Mouse (Mus musculus) gastrocnemius, adult 2 months (tissue): Measurements from ENCODE around the gene Sh3pxd2a. TPM values are rescaled to one million over a fixed set of nuclear protein-coding genes. Genes with fewer than 3 reads are reported as not detected.

Experiments
- DNase-seq: peaks from one replicate; pipeline ENCODE4 v3.0.0; 2022
- H3K27ac ChIP-seq: fragments of 200-600 bp; 2 replicates; pipeline ENCODE4 v1.8.1; 2022; ENCODE audit warnings: mild to moderate bottlenecking
- H3K4me3 ChIP-seq: fragments of 200-600 bp; 2 replicates; pipeline ENCODE4 v1.8.1; 2022; ENCODE audit warnings: mild to moderate bottlenecking, moderate library complexity
- CTCF ChIP-seq: fragments of 200-600 bp; IDR thresholded peaks from 2 replicates; pipeline ENCODE4 v1.8.1; 2022; ENCODE audit warnings: antibody characterized with exemption, mild to moderate bottlenecking, moderate library complexity
- intact Hi-C: fragments of 180-260 bp; cut with DNase I; formaldehyde crosslinking; loops from one replicate; pipeline ENCODE4 v1.15.1; 2025
- total RNA-seq, 2 experiments: library from RNA; stranded (reverse); gene quantifications; 2 replicates each; pipeline ENCODE4 v1.2.3; 2021

Gene Sh3pxd2a
- total RNA-seq, 2 experiments from 2014 or later = 37.7 to 44.7 TPM

GRCm38 (mm10) chr19:47451476-47452113, 12.6 kb downstream of the Sh3pxd2a start:
- H3K27ac ChIP-seq = peak overlapping the region; percentile 91
- no peak overlapping the region; the same call in 1 of the 2 replicates for H3K4me3 ChIP-seq
- peak; percentile 35 for DNase-seq
- no peak for TF ChIP-seq CTCF
- intact Hi-C loops = no loop called here

- intact Hi-C loops = no loop called here
- DNase-seq = peak; percentile 84
- TF ChIP-seq CTCF = peak; percentile 23; the same call in 1 of the 2 replicates
- Histone ChIP-seq H3K27ac (peak overlapping the region; percentile 91), H3K4me3 (no peak overlapping the region)
Measured at GRCm38 (mm10) chr19:47450261-47451137, 13.7 kb downstream of the Sh3pxd2a start.

GRCm38 (mm10) chr19:47449513-47450227, 14.5 kb downstream of the Sh3pxd2a start:
- peak; percentile 16 for DNase-seq
- Histone ChIP-seq H3K27ac (peak overlapping the region; percentile 91), H3K4me3 (no peak overlapping the region)
- intact Hi-C loops = no loop called here
- TF ChIP-seq CTCF = no peak

- TF ChIP-seq CTCF = no peak
- no peak overlapping the region for H3K4me3 ChIP-seq
- intact Hi-C loops = no loop called here
- H3K27ac ChIP-seq = peak overlapping the region; percentile 91
- peak; percentile 71 for DNase-seq
Measured at GRCm38 (mm10) chr19:47448618-47449151, 15.5 kb downstream of the Sh3pxd2a start.

GRCm38 (mm10) chr19:47446841-47447365, 17.3 kb downstream of the Sh3pxd2a start:
- no peak for TF ChIP-seq CTCF
- peak; percentile 60 for DNase-seq
- Histone ChIP-seq H3K4me3 (peak overlapping the region; percentile 24), H3K27ac (peak overlapping the region; percentile 91)
- intact Hi-C loops = no loop called here

GRCm38 (mm10) chr19:47446130-47446529, 18.1 kb downstream of the Sh3pxd2a start:
- no peak for TF ChIP-seq CTCF
- H3K4me3 ChIP-seq = no peak overlapping the region; the same call in 1 of the 2 replicates
- intact Hi-C loops = no loop called here
- no peak for DNase-seq
- H3K27ac ChIP-seq = peak overlapping the region; percentile 91

- no peak for TF ChIP-seq CTCF
- H3K27ac ChIP-seq = peak overlapping the region; percentile 91
- H3K4me3 ChIP-seq = no peak overlapping the region
- intact Hi-C loops = no loop called here
- no peak for DNase-seq
Measured at GRCm38 (mm10) chr19:47445726-47446125, 18.5 kb downstream of the Sh3pxd2a start.

- intact Hi-C loops = no loop called here
- Histone ChIP-seq H3K27ac (peak overlapping the region; percentile 91; the same call in 1 of the 2 replicates), H3K4me3 (no peak overlapping the region)
- DNase-seq = no peak
- TF ChIP-seq CTCF = no peak
Measured at GRCm38 (mm10) chr19:47444488-47444887, 19.7 kb downstream of the Sh3pxd2a start.

- H3K27ac ChIP-seq = peak overlapping the region; percentile 48; the same call in 1 of the 2 replicates
- intact Hi-C loops = no loop called here
- no peak overlapping the region for H3K4me3 ChIP-seq
- DNase-seq = no peak
- TF ChIP-seq CTCF = no peak
Measured at GRCm38 (mm10) chr19:47442294-47442627, 21.9 kb downstream of the Sh3pxd2a start.

- H3K4me3 ChIP-seq = no peak overlapping the region
- no peak for TF ChIP-seq CTCF
- intact Hi-C loops = no loop called here
- DNase-seq = no peak
- peak overlapping the region; percentile 48 for H3K27ac ChIP-seq
Measured at GRCm38 (mm10) chr19:47441541-47442293, 22.5 kb downstream of the Sh3pxd2a start.

GRCm38 (mm10) chr19:47440967-47441366, 23.2 kb downstream of the Sh3pxd2a start:
- Histone ChIP-seq H3K27ac (peak overlapping the region; percentile 63), H3K4me3 (no peak overlapping the region)
- intact Hi-C loops = no loop called here
- no peak for DNase-seq
- no peak for TF ChIP-seq CTCF

GRCm38 (mm10) chr19:47440435-47440803, 23.8 kb downstream of the Sh3pxd2a start:
- H3K4me3 ChIP-seq = no peak overlapping the region
- no peak for DNase-seq
- intact Hi-C loops = no loop called here
- no peak for TF ChIP-seq CTCF
- H3K27ac ChIP-seq = peak overlapping the region; percentile 63
